Mouse (Mus musculus): ENCODE measurements around the gene Cfap74.
"Not testable (repeated sequence)": the region's sequence is repeated elsewhere in the genome, so short reads cannot be mapped to it uniquely, and the experiment has no call there.

Cfap74 gene

GRCm38 (mm10) chr4:155408695-155409057, 314 bp upstream of the Cfap74 start:
- no peak for DNase-seq (ENCODE audit: low spot score in 2 of 2)

- no peak for DNase-seq (ENCODE audit: low spot score in 2 of 2)
Observed at GRCm38 (mm10) chr4:155412124-155412523, 3.1 kb downstream of the Cfap74 start.

GRCm38 (mm10) chr4:155413641-155414335, 4.8 kb downstream of the Cfap74 start:
- DNase-seq (ENCODE audit: low spot score in 2 of 2): no peak

GRCm38 (mm10) chr4:155414656-155415235, 5.8 kb downstream of the Cfap74 start:
- DNase-seq (ENCODE audit: low spot score in 2 of 2): no peak

- no peak for DNase-seq (ENCODE audit: low spot score in 2 of 2)
Observed at GRCm38 (mm10) chr4:155420137-155420536, 11.1 kb downstream of the Cfap74 start.

- DNase-seq (ENCODE audit: low spot score in 2 of 2): not testable (repeated sequence)
Observed at GRCm38 (mm10) chr4:155421412-155422370, 12.7 kb downstream of the Cfap74 start.

- no peak for DNase-seq (ENCODE audit: low spot score in 2 of 2)
Observed at GRCm38 (mm10) chr4:155423988-155424387, 15.0 kb downstream of the Cfap74 start.

GRCm38 (mm10) chr4:155426272-155426671, 17.3 kb downstream of the Cfap74 start:
- DNase-seq (ENCODE audit: low spot score in 2 of 2): no peak

GRCm38 (mm10) chr4:155428442-155428841, 19.5 kb downstream of the Cfap74 start:
- no peak for DNase-seq (ENCODE audit: low spot score in 2 of 2)

- no peak for DNase-seq (ENCODE audit: low spot score in 2 of 2)
Observed at GRCm38 (mm10) chr4:155429202-155429601, 20.2 kb downstream of the Cfap74 start.

- DNase-seq (ENCODE audit: low spot score in 2 of 2): peak in 1 of 2 experiments; percentile 51
Observed at GRCm38 (mm10) chr4:155432358-155432757, 23.4 kb downstream of the Cfap74 start.

GRCm38 (mm10) chr4:155433993-155434392, 25.0 kb downstream of the Cfap74 start:
- no peak for DNase-seq (ENCODE audit: low spot score in 2 of 2)

- DNase-seq (ENCODE audit: low spot score in 2 of 2): no peak
Observed at GRCm38 (mm10) chr4:155442808-155443207, 33.8 kb downstream of the Cfap74 start.

- DNase-seq (ENCODE audit: low spot score in 2 of 2): no peak
Observed at GRCm38 (mm10) chr4:155451597-155451996, 42.6 kb downstream of the Cfap74 start.

GRCm38 (mm10) chr4:155458575-155458974, 49.6 kb downstream of the Cfap74 start:
- no peak for DNase-seq (ENCODE audit: low spot score in 2 of 2)

- DNase-seq (ENCODE audit: low spot score in 2 of 2): no peak
Observed at GRCm38 (mm10) chr4:155463050-155463449, 54.1 kb downstream of the Cfap74 start.

GRCm38 (mm10) chr4:155463611-155464010, 54.6 kb downstream of the Cfap74 start:
- no peak for DNase-seq (ENCODE audit: low spot score in 2 of 2)

GRCm38 (mm10) chr4:155464061-155464460, 55.1 kb downstream of the Cfap74 start:
- no peak for DNase-seq (ENCODE audit: low spot score in 2 of 2)

- no peak for DNase-seq (ENCODE audit: low spot score in 2 of 2)
Observed at GRCm38 (mm10) chr4:155465607-155466006, 56.6 kb downstream of the Cfap74 start.

GRCm38 (mm10) chr4:155466080-155466479, 57.1 kb downstream of the Cfap74 start:
- DNase-seq (ENCODE audit: low spot score in 2 of 2): no peak

- no peak for DNase-seq (ENCODE audit: low spot score in 2 of 2)
Observed at GRCm38 (mm10) chr4:155467237-155468010, 58.4 kb downstream of the Cfap74 start.

GRCm38 (mm10) chr4:155468952-155469351, 60.0 kb downstream of the Cfap74 start, which contains the start of gene Tmem52:
Gene Tmem52 (plus strand): TSS chr4:155469114.
- DNase-seq (ENCODE audit: low spot score in 2 of 2): peak in 1 of 2 experiments; percentile 31

Data from right cerebral cortex, postnatal 10 days (tissue).